Mouse (Mus musculus): ENCODE measurements at regions not wholly inside any gene's neighbourhood (a gene's known extent, or its start where the extent isn't known, plus 50 kb on each side); places are given as distances from the start of the nearest gene placed in this dataset.

GRCm38 (mm10) chr3:149180129-149180528 lies 189.8 kb upstream of the Adgrl2 start:
- TF ChIP-seq CTCF (IDR thresholded peaks at IDR 0.05; ENCODE audit: low read depth, low read length) = no peak
- no peak for TF ChIP-seq TAL1 (conservative IDR thresholded peaks at IDR 0.05; ENCODE audit: low read depth, low read length)
